Mouse (Mus musculus) myocyte (in vitro differentiated cells): ENCODE data around the gene Rhbdf1.

Experiments
- CEBPB ChIP-seq: IDR thresholded peaks from 2 replicates; pipeline ENCODE4 v1.6.1; 2011; ENCODE audit warnings: mild to moderate bottlenecking, moderate library complexity; ENCODE audit not compliant: poor library complexity, insufficient read depth, severe bottlenecking
- E2F4 ChIP-seq: IDR thresholded peaks from one replicate; pipeline ENCODE4 v1.6.1; 2011; ENCODE audit warnings: mild to moderate bottlenecking, control low read depth, moderate library complexity; ENCODE audit not compliant: insufficient read depth
- MAX ChIP-seq: IDR thresholded peaks from one replicate; pipeline ENCODE4 v1.6.1; 2011; ENCODE audit warnings: low read depth, mild to moderate bottlenecking, control low read depth
- MYOD1 ChIP-seq, 3 experiments: IDR thresholded peaks; one replicate each; pipeline ENCODE4 v1.6.1; 2011; ENCODE audit warnings: control low read depth in 2 of 3, low read depth in 2 of 3, mild to moderate bottlenecking in 2 of 3, moderate library complexity in 1 of 3; ENCODE audit not compliant: insufficient read length in 2 of 3, control insufficient read depth in 1 of 3
- MYOG ChIP-seq, 3 experiments: IDR thresholded peaks; one replicate each; pipeline ENCODE4 v1.6.1; 2011; ENCODE audit warnings: control low read depth in 2 of 3, low read depth in 2 of 3, mild to moderate bottlenecking in 2 of 3; ENCODE audit not compliant: insufficient read length in 2 of 3, control insufficient read depth in 1 of 3, insufficient read depth in 1 of 3
- POLR2A ChIP-seq: IDR thresholded peaks from one replicate; pipeline ENCODE4 v1.6.1; 2011; ENCODE audit warnings: low read depth, mild to moderate bottlenecking, control low read depth, moderate library complexity; ENCODE audit not compliant: insufficient read length
- POLR2AphosphoS2 ChIP-seq: IDR thresholded peaks from one replicate; pipeline ENCODE4 v1.6.1; 2011; ENCODE audit warnings: low read depth, control low read depth; ENCODE audit not compliant: insufficient read length
- REST ChIP-seq: IDR thresholded peaks from one replicate; pipeline ENCODE4 v1.6.1; 2011; ENCODE audit warnings: mild to moderate bottlenecking, control low read depth, moderate library complexity; ENCODE audit not compliant: insufficient read depth, insufficient read length
- TCF12 ChIP-seq: IDR thresholded peaks from one replicate; pipeline ENCODE4 v1.6.1; 2011; ENCODE audit warnings: mild to moderate bottlenecking, control low read depth; ENCODE audit not compliant: poor library complexity, insufficient read depth, severe bottlenecking
- TCF3 ChIP-seq: IDR thresholded peaks from one replicate; pipeline ENCODE4 v1.6.1; 2011; ENCODE audit warnings: low read depth, control low read depth; ENCODE audit not compliant: insufficient read length
- USF1 ChIP-seq: IDR thresholded peaks from one replicate; pipeline ENCODE4 v1.6.1; 2011; ENCODE audit warnings: low read depth, mild to moderate bottlenecking, control low read depth, moderate library complexity

DNA sequence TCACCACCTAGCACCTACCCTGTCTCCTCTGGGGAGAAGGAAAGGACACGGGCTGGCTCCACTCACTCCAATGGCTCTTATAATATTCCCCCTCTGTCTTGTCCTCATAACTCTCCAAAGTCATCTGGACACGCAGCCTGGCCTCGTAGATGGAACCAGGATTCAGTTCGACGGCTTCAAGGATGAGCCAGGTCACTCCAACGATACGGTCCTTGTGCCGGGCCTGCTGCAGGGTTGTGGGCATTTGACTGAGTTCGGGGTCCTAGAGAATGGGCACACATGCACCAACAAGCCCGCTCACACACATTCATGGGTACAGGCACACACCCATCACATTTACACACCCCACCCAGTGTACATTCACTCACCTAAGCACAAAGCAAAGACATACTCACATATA lies 28.9 kb downstream of the Rhbdf1 start:
- TF ChIP-seq POLR2A (no peak), MYOG (IDR thresholded peaks at IDR 0.05; ENCODE audit: control insufficient read depth in 1 of 3, insufficient read depth in 1 of 3, insufficient read length in 2 of 3, low read depth in 2 of 3) (no peak), MAX (no peak), MYOD1 (IDR thresholded peaks at IDR 0.05; ENCODE audit: control insufficient read depth in 1 of 3, insufficient read length in 2 of 3, low read depth in 2 of 3) (no peak), POLR2AphosphoS2 (no peak), E2F4 (no peak), USF1 (no peak), TCF12 (no peak), CEBPB (no peak), REST (no peak), TCF3 (no peak)
